Mouse (Mus musculus) CH12.LX (cell line): Measurements from ENCODE around the gene Hmox1.

Experiments
- BHLHE40 ChIP-seq: IDR thresholded peaks from 2 replicates; pipeline ENCODE4 v1.6.1; 2011; ENCODE audit warnings: mild to moderate bottlenecking, low read depth, low read length, improper control_type of control experiment
- CHD1 ChIP-seq: IDR thresholded peaks from 2 replicates; pipeline ENCODE4 v1.6.1; 2012; ENCODE audit warnings: low read depth, low read length, improper control_type of control experiment, inconsistent platforms
- CTCF ChIP-seq, 2 experiments: IDR thresholded peaks in 1 of 2; conservative IDR thresholded peaks in 1 of 2; 2 replicates each; pipeline ENCODE4 v1.5.1; 2011 to 2012; ENCODE audit warnings: low read depth in 2 of 2, low read length in 2 of 2, improper control_type of control experiment in 1 of 2, inconsistent platforms in 1 of 2, mild to moderate bottlenecking in 1 of 2, moderate library complexity in 1 of 2
- ETS1 ChIP-seq: conservative IDR thresholded peaks from 2 replicates; pipeline ENCODE4 v1.6.1; 2012; ENCODE audit warnings: low read depth, mild to moderate bottlenecking, inconsistent platforms, low read length, improper control_type of control experiment, moderate library complexity
- JUN ChIP-seq: IDR thresholded peaks from 2 replicates; pipeline ENCODE4 v1.6.1; 2011; ENCODE audit warnings: low read depth, mild to moderate bottlenecking, low read length, improper control_type of control experiment, moderate library complexity; ENCODE audit not compliant: insufficient read depth
- MAFK ChIP-seq: IDR thresholded peaks from 2 replicates; pipeline ENCODE4 v1.6.1; 2011; ENCODE audit warnings: low read length, improper control_type of control experiment; ENCODE audit not compliant: insufficient replicate concordance
- POLR2A ChIP-seq: IDR thresholded peaks from 2 replicates; pipeline ENCODE4 v1.6.1; 2011; ENCODE audit warnings: low read depth, mild to moderate bottlenecking, improper control_type of control experiment, low read length
- POLR2AphosphoS2 ChIP-seq: IDR thresholded peaks from 2 replicates; pipeline ENCODE4 v1.6.1; 2011; ENCODE audit warnings: low read depth, low read length, improper control_type of control experiment
- SIN3A ChIP-seq: IDR thresholded peaks from 2 replicates; pipeline ENCODE4 v1.6.1; 2012; ENCODE audit warnings: low read length, improper control_type of control experiment, inconsistent platforms
- UBTF ChIP-seq: IDR thresholded peaks from 2 replicates; pipeline ENCODE4 v1.6.1; 2012; ENCODE audit warnings: low read depth, mild to moderate bottlenecking, inconsistent platforms, low read length, improper control_type of control experiment, moderate library complexity

DNA sequence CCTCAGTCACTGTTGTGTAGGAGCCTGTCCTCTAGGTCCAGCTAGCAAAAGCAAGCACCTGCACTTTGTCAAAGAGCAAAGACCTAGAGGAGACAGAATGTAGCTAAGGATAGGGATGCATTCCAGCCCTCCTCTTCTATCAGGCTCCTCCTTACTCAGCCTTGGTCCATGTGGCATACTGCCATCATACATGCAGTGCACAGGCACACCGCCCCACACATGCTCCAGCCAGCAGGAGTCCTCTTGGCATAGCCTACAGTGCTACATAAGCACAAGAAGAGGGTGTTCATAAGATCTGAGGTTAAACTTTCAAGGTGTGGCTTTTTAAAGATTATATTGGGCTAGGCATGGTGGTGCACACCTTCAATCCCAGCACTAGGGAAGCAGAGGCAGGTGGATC lies 18.5 kb upstream of the Hmox1 start:
- TF ChIP-seq POLR2A (no peak), POLR2AphosphoS2 (no peak), UBTF (no peak), CTCF (conservative IDR thresholded peaks at IDR 0.05 in 1 of 2, IDR thresholded peaks at IDR 0.05 in 1 of 2; ENCODE audit: low read depth in 2 of 2, low read length in 2 of 2) (no peak), MAFK (no peak), CHD1 (no peak), SIN3A (no peak), BHLHE40 (no peak), JUN (no peak), ETS1 (no peak)
